In the genomic region with DNA sequence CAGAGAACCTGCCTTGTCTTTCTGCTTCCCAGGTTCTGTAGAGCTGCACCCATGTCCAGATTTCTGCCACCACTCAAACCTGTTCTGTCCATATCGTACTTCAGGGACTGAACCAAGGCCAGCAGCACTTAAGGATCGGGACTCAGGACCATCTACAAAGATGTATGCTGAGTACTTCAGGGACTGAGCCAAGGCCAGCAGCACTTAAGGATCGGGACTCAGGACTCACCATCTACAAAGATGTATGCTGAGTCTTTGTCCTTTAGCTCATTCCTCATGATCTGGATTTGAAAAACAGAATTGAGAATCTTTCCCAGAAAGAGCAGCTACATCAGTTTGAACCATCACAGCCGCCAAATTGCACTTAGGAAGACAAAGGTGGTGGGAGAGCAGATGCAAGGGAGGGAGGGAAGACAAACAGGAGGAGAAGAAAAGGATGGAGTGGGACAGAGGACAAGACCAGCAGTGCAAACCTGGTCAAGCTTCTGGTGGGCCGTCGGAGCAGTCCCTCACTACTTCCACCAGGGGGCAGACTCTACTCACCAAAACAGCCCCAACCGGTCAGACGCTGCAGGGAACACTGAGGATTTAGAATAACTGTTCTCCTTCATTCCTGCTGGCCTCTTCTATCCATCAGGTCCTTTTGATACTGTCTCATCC, we compare ENCODE assay signal across 7 mouse cellular contexts. TPM values are rescaled to one million over a fixed set of nuclear protein-coding genes. Genes with fewer than 3 reads are reported as not detected.
A peak's percentile ranks its signal among the peaks of the same experiment; 100 is the strongest.
DNase-seq lines count a peak whose midpoint lies in the region; ATAC-seq lines count a peak whose summit lies in the region.

No protein-coding gene starts in this region.

- peak; percentile 67; the same call in 1 of the 2 replicates for ATAC-seq in intestine, embryonic 16.5 days
- ATAC-seq in midbrain, embryonic 13.5 days, result peak; percentile 94

- intact Hi-C loops in left cerebral cortex, postnatal 10 days (cut with DNase I), result loop anchor here (1.0 to 2.0 kb wide), 3 partner anchors 127 to 490 kb away; no protein-coding TSS in a partner anchor

- no peak overlapping the region for H3K4me3 ChIP-seq in intestine, embryonic 16.5 days (ENCODE audit: low read length)
- H3K4me3 ChIP-seq in midbrain, embryonic 13.5 days (replicated peaks), result no peak overlapping the region

- no peaks in the 10 kb centered on the region for H3K36me3 ChIP-seq in intestine, embryonic 16.5 days (ENCODE audit: control insufficient read depth, insufficient read depth, low read length)
- no peaks in the 10 kb centered on the region for H3K36me3 ChIP-seq in midbrain, embryonic 13.5 days

- DNase-seq in adipocyte (ENCODE audit: low spot score), result peak; percentile 86
- peak; percentile 80 to 86 for DNase-seq in cerebellum, postnatal 25 days
- DNase-seq in frontal cortex, postnatal 36 days (ENCODE audit: low spot score in 2 of 2), result peak; percentile 75 to 80
- DNase-seq in left cerebral cortex, postnatal 10 days (ENCODE audit: extremely low spot score in 1 of 2, low spot score in 2 of 2), result peak; percentile 77
- peak; percentile 10 for DNase-seq in spleen, adult 12 weeks (ENCODE audit: low spot score)

- H3K4me1 ChIP-seq in intestine, embryonic 16.5 days (ENCODE audit: control insufficient read depth, insufficient read depth, low read length), result no peaks in the 10 kb centered on the region
- H3K4me1 ChIP-seq in midbrain, embryonic 13.5 days (replicated peaks), result peaks cover 13% of the 10 kb centered on the region

- H3K27me3 ChIP-seq in intestine, embryonic 16.5 days (replicated peaks; ENCODE audit: control insufficient read depth, insufficient read depth, low read length), result no peaks in the 10 kb centered on the region
- no peaks in the 10 kb centered on the region for H3K27me3 ChIP-seq in midbrain, embryonic 13.5 days

- H3K4me2 ChIP-seq in intestine, embryonic 16.5 days (ENCODE audit: low read depth, low read length), result no peak overlapping the region
- H3K4me2 ChIP-seq in midbrain, embryonic 13.5 days (replicated peaks), result no peak overlapping the region

- 28% methylated on average over 8 of the region's 8 CpGs for WGBS in intestine, embryonic 16.5 days
- 30% methylated on average over 8 of the region's 8 CpGs for WGBS in midbrain, embryonic 13.5 days

- H3K9me3 ChIP-seq in intestine, embryonic 16.5 days (ENCODE audit: control insufficient read depth, low read length), result no peaks in the 10 kb centered on the region
- no peaks in the 10 kb centered on the region for H3K9me3 ChIP-seq in midbrain, embryonic 13.5 days

- no peak overlapping the region for H3K9ac ChIP-seq in intestine, embryonic 16.5 days (ENCODE audit: low read depth, low read length)
- no peak overlapping the region for H3K9ac ChIP-seq in midbrain, embryonic 13.5 days (replicated peaks)

- no peak overlapping the region for H3K27ac ChIP-seq in intestine, embryonic 16.5 days (ENCODE audit: low read length)
- H3K27ac ChIP-seq in midbrain, embryonic 13.5 days, result no peak overlapping the region

RNA-seq across cellular contexts. Expression of a gene that starts 24.7 kb away (rescaled TPM):
- polyA plus RNA-seq in intestine, embryonic 16.5 days (2015; fragmentation: Nextera tagmentation; extraction: Ambion mirVana), result not detected in 2 replicates
- under 1 TPM in 1 of 2 experiments, not detected in 1; 0.45 TPM for total RNA-seq in left cerebral cortex, postnatal 10 days (2021)
- polyA plus RNA-seq in midbrain, embryonic 13.5 days (2015; fragmentation: Nextera tagmentation; extraction: Ambion mirVana), result 0.94 TPM in 1 of 2 replicates, not detected in the other

Comparison
In these comparisons a context has a peak if more than half of its experiments do, and no peak if none do; other contexts are left out.
1. DNase-seq: peak in every context shown above with its lines; median percentile 86 in adipocyte; 83 in cerebellum, postnatal 25 days; 78 in frontal cortex, postnatal 36 days; 77 in left cerebral cortex, postnatal 10 days; 10 in spleen, adult 12 weeks.